Mouse (Mus musculus) gastrocnemius, postnatal 36 days (tissue): ENCODE measurements around the gene BC048679. TPM values are rescaled to one million over a fixed set of nuclear protein-coding genes. Genes with fewer than 3 reads are reported as not detected.
"Not testable (repeated sequence)": the region's sequence is repeated elsewhere in the genome, so short reads cannot be mapped to it uniquely, and the experiment has no call there.

Experiments
- DNase-seq, 2 experiments: peaks; one replicate each; pipeline ENCODE4 v3.0.0; 2022
- intact Hi-C: fragments of 180-260 bp; cut with DNase I; formaldehyde crosslinking; loops from one replicate; pipeline ENCODE4 v1.15.1; 2025
- total RNA-seq, 2 experiments: library from RNA; stranded (reverse); gene quantifications; 2 replicates each; pipeline ENCODE4 v1.2.3; 2021

BC048679 gene
- total RNA-seq, 2 experiments from 2014 or later = 2.3 to 3.5 TPM

GRCm38 (mm10) chr7:81479531-81480090, 18.5 kb downstream of the BC048679 start:
- intact Hi-C loops = no loop called here
- no peak for DNase-seq

- intact Hi-C loops, DNase-seq: not testable (repeated sequence)
Measured at GRCm38 (mm10) chr7:81478261-81478660, 19.8 kb downstream of the BC048679 start.

GRCm38 (mm10) chr7:81476833-81477232, 21.2 kb downstream of the BC048679 start:
- no peak for DNase-seq
- intact Hi-C loops = no loop called here

GRCm38 (mm10) chr7:81475221-81475620, 22.9 kb downstream of the BC048679 start:
- DNase-seq = no peak
- intact Hi-C loops = no loop called here

- intact Hi-C loops = loop anchor here (5.0 kb wide), 1 partner anchor 32 kb away; the partner anchor contains the start of gene BC048679
- peak in 1 of 2 experiments; percentile 3 for DNase-seq
Measured at GRCm38 (mm10) chr7:81464906-81465450, 33.1 kb downstream of the BC048679 start.

- intact Hi-C loops = loop anchor here (5.0 kb wide), 1 partner anchor 33 kb away; the partner anchor contains the start of gene BC048679
- DNase-seq = peak in 1 of 2 experiments; percentile 9
Measured at GRCm38 (mm10) chr7:81464116-81464515, 34.0 kb downstream of the BC048679 start.

- DNase-seq = peak in 1 of 2 experiments; percentile 4
- intact Hi-C loops = loop anchor here (5.0 kb wide), 1 partner anchor 34 kb away; the partner anchor contains the start of gene BC048679
Measured at GRCm38 (mm10) chr7:81462815-81463214, 35.3 kb downstream of the BC048679 start.

- DNase-seq = peak; percentile 62 to 65
- intact Hi-C loops = loop anchor here (5.0 to 10.0 kb wide), 2 partner anchors 62 to 110 kb away; partner anchors contain the start of gene Fsd2
Measured at GRCm38 (mm10) chr7:81455155-81455651, 42.9 kb downstream of the BC048679 start, which contains the start of gene Cpeb1. Cpeb1 (minus strand) TSS chr7:81455465.

GRCm38 (mm10) chr7:81454331-81455039, 43.6 kb downstream of the BC048679 start:
- DNase-seq = peak; percentile 59 to 64
- intact Hi-C loops = loop anchor here (5.0 to 10.0 kb wide), 3 partner anchors 63 to 110 kb away; partner anchors contain the start of gene Fsd2

- intact Hi-C loops = loop anchor here (5.0 to 10.0 kb wide), 2 partner anchors 96 to 111 kb away; partner anchors contain the start of gene Fsd2
- DNase-seq = peak; percentile 36 to 66
Measured at GRCm38 (mm10) chr7:81453443-81454274, 44.4 kb downstream of the BC048679 start.

- DNase-seq = peak; percentile 28 to 39
- intact Hi-C loops = loop anchor here (5.0 to 10.0 kb wide), 2 partner anchors 96 to 112 kb away; partner anchors contain the start of gene Fsd2
Measured at GRCm38 (mm10) chr7:81452971-81453441, 45.1 kb downstream of the BC048679 start.

Other genes starting within 250 kb of the BC048679 start
- gene Rps17, start 153.0 kb downstream of the BC048679 start, total RNA-seq = 100 to 1,000 TPM; 615 to 766 TPM
- 10 to 100 TPM; 22.0 to 28.9 TPM for gene Cpeb1, start 42.8 kb downstream of the BC048679 start, total RNA-seq
- gene Ap3b2, start 4.4 kb downstream of the BC048679 start, total RNA-seq = under 1 TPM; 0.59 to 0.62 TPM
- 100 to 1,000 TPM; 283 to 325 TPM for gene Fsd2, start 68.7 kb upstream of the BC048679 start, total RNA-seq
- gene Whamm, start 73.0 kb upstream of the BC048679 start, total RNA-seq = 1 to 10 TPM; 7.1 to 7.7 TPM
- 10 to 100 TPM; 42.9 to 66.0 TPM for gene Homer2, start 209.2 kb upstream of the BC048679 start, total RNA-seq